Mouse (Mus musculus) forelimb bud, embryonic 11.5 days (tissue): Measurements from ENCODE around the gene Gdf3.

ENCODE experiments used
- DNase-seq: peaks from one replicate; pipeline ENCODE4 v3.0.0-alpha.2; 2012; ENCODE audit warnings: low read depth, low spot score

The Gdf3 gene

DNA sequence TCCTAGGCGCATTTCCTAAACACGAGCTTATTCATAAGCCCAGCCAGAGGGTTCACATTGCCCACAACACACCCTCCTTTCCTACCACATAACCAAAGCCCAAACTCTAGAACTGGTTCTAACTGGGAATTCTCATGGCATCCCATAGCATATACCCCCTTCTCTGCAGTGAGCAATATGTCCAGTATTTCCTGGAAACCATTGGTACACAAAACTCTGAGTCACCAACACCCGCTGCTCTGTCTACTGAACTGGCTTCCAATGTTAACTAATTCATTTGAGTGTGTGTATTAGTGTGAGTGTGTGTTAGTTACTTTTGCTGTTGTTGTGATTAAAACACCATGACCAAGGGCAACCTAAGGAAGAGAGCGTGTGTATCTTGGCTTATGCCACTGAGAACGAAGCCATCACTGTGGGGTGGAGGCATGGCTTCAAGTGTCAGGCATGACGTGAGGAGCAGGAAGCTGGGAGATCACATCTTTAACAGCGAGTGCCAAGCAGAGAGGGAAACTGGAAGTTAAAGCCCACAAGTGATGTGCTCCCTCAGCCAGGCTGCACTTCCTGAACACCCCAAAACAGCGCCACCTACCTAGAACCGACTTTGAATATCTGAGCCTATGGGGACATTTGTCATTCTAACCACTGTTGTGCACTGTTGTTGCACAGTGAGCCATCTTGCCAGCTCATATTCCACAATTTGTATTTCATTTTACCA, 44.7 kb downstream of the Gdf3 start:
- DNase-seq, result no peak

DNA sequence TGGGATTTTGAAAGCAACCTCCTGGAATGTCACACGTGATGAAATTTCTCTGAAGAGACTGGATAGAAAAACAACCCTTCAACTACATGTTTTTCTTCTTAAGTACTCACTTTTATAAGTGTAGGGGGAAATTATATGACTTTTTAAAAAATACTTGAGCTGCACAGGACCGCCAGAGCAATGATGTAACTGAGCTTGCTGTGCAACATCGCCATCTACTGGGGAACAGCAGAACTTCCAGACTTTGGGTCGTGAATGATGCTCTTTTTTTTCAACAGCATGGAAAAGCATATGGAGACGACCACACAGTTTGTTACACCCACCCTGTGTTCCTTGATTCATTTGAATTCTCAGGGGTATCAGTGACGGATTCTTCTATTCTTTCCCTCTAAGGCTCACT, 47.4 kb downstream of the Gdf3 start:
- DNase-seq, result peak; percentile 81

DNA sequence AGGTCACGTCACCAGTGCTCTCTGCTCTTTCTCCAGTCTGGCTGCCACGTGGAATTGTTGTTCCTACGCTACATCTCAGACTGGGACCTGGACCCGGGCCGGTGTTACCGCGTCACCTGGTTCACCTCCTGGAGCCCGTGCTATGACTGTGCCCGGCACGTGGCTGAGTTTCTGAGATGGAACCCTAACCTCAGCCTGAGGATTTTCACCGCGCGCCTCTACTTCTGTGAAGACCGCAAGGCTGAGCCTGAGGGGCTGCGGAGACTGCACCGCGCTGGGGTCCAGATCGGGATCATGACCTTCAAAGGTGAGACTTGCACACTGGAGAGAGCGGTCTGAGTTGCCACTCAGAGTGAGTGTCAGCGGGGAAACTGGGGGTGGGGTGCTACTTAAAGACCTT, 48.9 kb downstream of the Gdf3 start:
- DNase-seq, result no peak

DNA sequence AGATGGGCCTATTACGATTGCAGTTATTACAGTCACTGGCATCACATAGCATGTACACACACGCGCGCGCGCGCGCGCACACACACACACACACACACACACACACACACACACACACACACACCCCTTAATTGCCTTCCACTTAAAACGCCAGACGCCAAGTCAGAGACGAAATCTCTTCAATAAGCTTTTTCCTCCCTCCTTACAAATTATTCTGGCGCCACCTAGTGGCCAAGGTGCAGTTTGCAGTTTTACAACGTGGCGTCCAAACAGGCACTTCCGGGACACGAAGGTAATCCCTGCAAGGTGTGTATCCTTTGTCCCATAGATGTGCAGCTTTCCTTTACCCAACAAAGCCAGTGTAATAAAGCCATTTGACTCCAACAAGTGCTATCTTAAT, 49.5 kb downstream of the Gdf3 start:
- peak; percentile 90 for DNase-seq

DNA sequence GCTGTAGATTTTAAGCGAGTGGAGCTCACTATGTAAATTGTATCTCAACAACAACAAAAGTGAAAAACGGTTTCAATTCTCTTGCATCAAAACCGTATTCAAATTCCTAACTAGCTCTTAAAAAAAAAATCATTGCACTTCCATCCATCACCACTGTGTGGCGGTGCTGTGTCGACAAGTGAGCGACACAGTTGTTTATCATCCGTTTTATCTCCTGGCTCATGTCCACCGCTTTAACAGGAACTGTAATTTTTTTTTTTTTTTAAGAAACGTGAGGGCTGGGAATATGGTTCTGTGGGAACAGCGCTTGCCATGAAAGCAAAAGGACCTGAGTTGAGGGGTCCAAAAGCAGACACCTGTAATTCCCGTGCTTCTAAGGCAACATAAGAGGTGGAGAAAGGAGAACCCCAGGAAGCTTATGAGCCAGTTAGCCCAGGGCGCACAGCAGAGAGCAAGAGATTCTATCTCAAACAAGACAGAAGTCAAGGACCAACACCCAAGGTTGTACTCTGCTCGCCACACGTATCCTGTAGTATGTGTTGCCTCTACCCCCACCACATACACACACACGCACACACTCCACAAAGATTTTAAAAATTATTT, 52.8 kb downstream of the Gdf3 start:
- peak; percentile 42 for DNase-seq
